Mouse (Mus musculus): Measurements from ENCODE around the gene Spata5.

DNA sequence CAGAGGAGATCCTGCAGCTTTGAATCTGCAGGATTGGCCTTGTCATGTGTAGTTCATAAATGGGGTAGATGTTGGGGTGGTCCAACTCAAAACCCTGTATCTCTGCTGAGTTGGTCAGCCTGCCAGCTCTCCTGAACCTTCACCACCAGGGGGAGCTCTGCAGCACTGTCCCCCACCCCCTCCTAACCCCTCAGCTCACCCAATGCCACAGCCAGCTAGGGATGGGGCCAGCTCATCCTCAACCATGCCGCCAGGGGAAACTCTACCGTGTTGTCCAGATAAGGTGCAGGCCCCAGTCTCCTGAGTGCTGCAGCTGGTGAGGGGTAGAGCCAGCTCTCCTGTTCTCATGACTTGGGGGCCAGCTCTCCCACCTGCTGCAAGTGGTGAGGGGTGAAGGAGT, 95.8 kb downstream of the Spata5 start:
- TF ChIP-seq CTCF (IDR thresholded peaks at IDR 0.05): peak; percentile 76
- TF ChIP-seq POLR2A (IDR thresholded peaks at IDR 0.05; ENCODE audit: insufficient read depth, low read depth, low read length): no peak
- TF ChIP-seq EP300 (IDR thresholded peaks at IDR 0.05; ENCODE audit: insufficient read depth, low read depth, low read length): no peak
